Mouse (Mus musculus): ENCODE measurements around the gene Gm45837. TPM values are rescaled to one million over a fixed set of nuclear protein-coding genes. Genes with fewer than 3 reads are reported as not detected.

Gm45837 gene
- polyA plus RNA-seq, 2 experiments = not detected

DNA sequence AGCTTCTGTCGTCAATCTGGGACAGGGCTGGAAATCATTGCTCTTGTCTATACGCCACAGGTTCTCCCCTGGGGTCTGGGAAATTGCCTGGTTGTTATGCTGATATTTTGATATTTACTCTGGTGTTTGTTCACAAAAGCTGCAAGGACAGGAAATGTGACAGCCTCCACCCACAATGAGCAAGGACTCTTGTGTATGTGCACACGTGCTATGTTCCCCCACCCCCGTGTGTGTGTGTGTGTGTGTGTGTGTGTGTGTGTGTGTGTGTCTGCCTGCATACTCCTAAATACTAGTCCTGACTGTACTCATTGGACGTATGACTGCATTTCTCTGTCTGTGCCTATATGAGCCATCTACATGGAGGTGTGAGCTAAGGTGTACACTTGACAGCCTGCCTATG, 67.4 kb downstream of the Gm45837 start:
- no peak overlapping the region for H3K27ac ChIP-seq
- no peaks in the 10 kb centered on the region for H3K36me3 ChIP-seq (replicated peaks; ENCODE audit: control insufficient read depth, insufficient read depth, low read depth)
- DNase-seq (ENCODE audit: low read depth in 3 of 3, low spot score in 3 of 3) (no peak), ATAC-seq (ENCODE audit: insufficient read depth) (no peak)
- no peak overlapping the region for H3K4me2 ChIP-seq (ENCODE audit: low read depth)
- no peak overlapping the region for H3K9ac ChIP-seq (replicated peaks)
- no peaks in the 10 kb centered on the region for H3K4me1 ChIP-seq (replicated peaks; ENCODE audit: control insufficient read depth in 2 of 2, insufficient read depth in 2 of 2, low read length in 1 of 2)
- 44% methylated on average over 5 of the region's 5 CpGs for WGBS (ENCODE audit: insufficient replicate concordance)
- H3K27me3 ChIP-seq (ENCODE audit: control insufficient read depth, insufficient read depth, low read length) = no peaks in the 10 kb centered on the region
- no peaks in the 10 kb centered on the region for H3K9me3 ChIP-seq (ENCODE audit: control insufficient read depth, low read length)
- H3K4me3 ChIP-seq (ENCODE audit: insufficient read depth in 1 of 2, low read depth in 2 of 2, low read length in 2 of 2) = no peak overlapping the region
- TF ChIP-seq CTCF (IDR thresholded peaks at IDR 0.05; ENCODE audit: low read depth) (no peak), EP300 (IDR thresholded peaks at IDR 0.05; ENCODE audit: low read depth) (no peak)

DNA sequence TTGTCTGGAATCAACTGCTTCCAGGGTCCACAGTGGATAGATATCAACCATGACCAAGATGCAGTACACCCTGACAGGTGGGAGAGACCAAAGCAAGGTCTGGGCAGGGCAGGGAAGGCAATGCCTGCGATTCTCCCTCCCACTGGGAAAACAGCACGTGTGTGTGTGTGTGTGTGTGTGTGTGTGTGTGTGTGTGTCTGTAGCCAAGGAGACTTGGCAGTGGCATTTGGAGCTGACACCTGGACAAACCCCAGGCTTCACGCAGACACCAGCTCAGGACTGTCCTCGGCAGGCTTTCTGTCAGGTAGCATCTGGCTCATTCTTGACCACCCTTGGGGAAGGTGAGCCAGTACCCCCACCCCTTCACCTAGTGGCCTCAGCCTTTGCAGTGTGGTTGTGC, 69.2 kb downstream of the Gm45837 start:
- Histone ChIP-seq H3K4me2 (ENCODE audit: low read depth) (no peak overlapping the region), H3K27ac (no peak overlapping the region), H3K9ac (replicated peaks) (no peak overlapping the region), H3K27me3 (ENCODE audit: control insufficient read depth, insufficient read depth, low read length) (no peaks in the 10 kb centered on the region), H3K9me3 (ENCODE audit: control insufficient read depth, low read length) (no peaks in the 10 kb centered on the region), H3K36me3 (replicated peaks; ENCODE audit: control insufficient read depth, insufficient read depth, low read depth) (no peaks in the 10 kb centered on the region), H3K4me1 (replicated peaks; ENCODE audit: control insufficient read depth in 2 of 2, insufficient read depth in 2 of 2, low read length in 1 of 2) (no peaks in the 10 kb centered on the region), H3K4me3 (ENCODE audit: insufficient read depth in 1 of 2, low read depth in 2 of 2, low read length in 2 of 2) (no peak overlapping the region)
- DNase-seq (ENCODE audit: low read depth in 3 of 3, low spot score in 3 of 3) (no peak), ATAC-seq (ENCODE audit: insufficient read depth) (no peak)
- 44% methylated on average over 4 of the region's 4 CpGs for WGBS (ENCODE audit: insufficient replicate concordance)
- TF ChIP-seq CTCF (IDR thresholded peaks at IDR 0.05; ENCODE audit: low read depth) = no peak
- TF ChIP-seq EP300 (IDR thresholded peaks at IDR 0.05; ENCODE audit: low read depth) = no peak

DNA sequence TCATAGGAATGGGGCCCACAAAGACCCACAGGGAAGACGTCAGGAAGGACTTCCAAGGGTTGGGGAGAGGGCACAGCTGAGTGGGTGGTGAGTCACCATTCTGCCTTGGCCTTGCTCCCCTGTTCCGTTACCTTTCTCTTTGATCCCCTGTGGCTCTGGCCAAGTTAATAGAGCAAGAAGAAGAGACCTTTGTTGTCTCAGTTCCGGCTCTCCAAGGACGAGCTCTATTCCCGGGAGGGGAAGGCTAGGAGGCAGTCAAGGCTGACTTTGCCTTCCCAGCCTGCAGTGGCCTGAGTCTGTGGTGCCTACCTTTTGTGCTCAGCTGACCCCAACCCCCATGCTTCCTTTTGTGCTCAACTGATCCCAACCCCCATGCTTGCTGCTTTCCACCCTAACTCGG, 70.0 kb downstream of the Gm45837 start:
- 57% methylated on average over 6 of the region's 6 CpGs for WGBS (ENCODE audit: insufficient replicate concordance)
- DNase-seq (ENCODE audit: low read depth in 3 of 3, low spot score in 3 of 3) = no peak

GRCm38 (mm10) chr7:101481872-101482498, 71.3 kb downstream of the Gm45837 start:
- Histone ChIP-seq H3K27me3 (ENCODE audit: control insufficient read depth, insufficient read depth, low read length) (no peaks in the 10 kb centered on the region), H3K9ac (replicated peaks) (no peak overlapping the region), H3K4me1 (replicated peaks; ENCODE audit: control insufficient read depth in 2 of 2, insufficient read depth in 2 of 2, low read length in 1 of 2) (no peaks in the 10 kb centered on the region), H3K4me2 (ENCODE audit: low read depth) (no peak overlapping the region), H3K4me3 (ENCODE audit: insufficient read depth in 1 of 2, low read depth in 2 of 2, low read length in 2 of 2) (no peak overlapping the region), H3K36me3 (replicated peaks; ENCODE audit: control insufficient read depth, insufficient read depth, low read depth) (no peaks in the 10 kb centered on the region), H3K9me3 (ENCODE audit: control insufficient read depth, low read length) (no peaks in the 10 kb centered on the region), H3K27ac (no peak overlapping the region)
- 46% methylated on average over 8 of the region's 8 CpGs for WGBS (ENCODE audit: insufficient replicate concordance)
- TF ChIP-seq EP300 (IDR thresholded peaks at IDR 0.05; ENCODE audit: low read depth) = no peak
- TF ChIP-seq CTCF (IDR thresholded peaks at IDR 0.05; ENCODE audit: low read depth) = no peak
- ATAC-seq (ENCODE audit: insufficient read depth) = no peak
- DNase-seq (ENCODE audit: low read depth in 3 of 3, low spot score in 3 of 3) = no peak

More for the DNA sequence above, 70.0 kb downstream of the Gm45837 start:
- Histone ChIP-seq H3K4me3 (ENCODE audit: insufficient read depth in 1 of 2, low read depth in 2 of 2, low read length in 2 of 2) (no peak overlapping the region), H3K36me3 (replicated peaks; ENCODE audit: control insufficient read depth, insufficient read depth, low read depth) (no peaks in the 10 kb centered on the region), H3K27me3 (ENCODE audit: control insufficient read depth, insufficient read depth, low read length) (no peaks in the 10 kb centered on the region), H3K4me2 (ENCODE audit: low read depth) (no peak overlapping the region), H3K4me1 (replicated peaks; ENCODE audit: control insufficient read depth in 2 of 2, insufficient read depth in 2 of 2, low read length in 1 of 2) (no peaks in the 10 kb centered on the region), H3K9ac (replicated peaks) (no peak overlapping the region), H3K9me3 (ENCODE audit: control insufficient read depth, low read length) (no peaks in the 10 kb centered on the region), H3K27ac (no peak overlapping the region)
- no peak for ATAC-seq (ENCODE audit: insufficient read depth)
- TF ChIP-seq EP300 (IDR thresholded peaks at IDR 0.05; ENCODE audit: low read depth) (no peak), CTCF (IDR thresholded peaks at IDR 0.05; ENCODE audit: low read depth) (no peak)

DNA sequence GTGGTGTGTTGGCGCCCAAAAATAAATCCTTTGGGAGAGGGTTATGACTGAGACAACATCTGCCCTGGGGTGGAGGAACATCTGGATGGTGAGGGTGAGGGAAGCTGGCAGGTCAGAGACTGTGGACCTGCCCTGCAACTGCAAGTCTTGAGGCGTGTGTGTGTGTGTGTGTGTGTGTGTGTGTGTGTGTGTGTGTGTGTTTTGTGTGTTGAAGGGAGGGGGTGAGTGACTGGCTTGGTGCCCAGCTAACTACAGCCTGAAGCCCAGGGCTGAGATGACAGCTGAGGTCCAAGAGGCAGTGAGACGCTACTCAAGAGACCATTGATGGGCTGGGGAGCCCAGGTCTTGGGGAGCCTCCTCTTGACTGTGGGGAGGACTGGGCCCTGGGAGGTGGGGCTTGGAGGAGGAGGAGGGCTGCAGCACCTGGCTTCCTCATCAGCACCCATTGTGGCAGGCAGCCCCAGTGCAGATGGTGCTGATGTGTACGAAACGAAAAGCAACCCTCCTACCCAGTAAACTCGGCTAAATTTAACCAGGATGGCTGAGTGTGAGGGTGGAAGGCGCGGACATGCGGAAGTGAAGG, 71.9 kb downstream of the Gm45837 start:
- no peak for TF ChIP-seq CTCF (IDR thresholded peaks at IDR 0.05; ENCODE audit: low read depth)
- no peak for TF ChIP-seq EP300 (IDR thresholded peaks at IDR 0.05; ENCODE audit: low read depth)
- Histone ChIP-seq H3K4me2 (ENCODE audit: low read depth) (no peak overlapping the region), H3K27me3 (ENCODE audit: control insufficient read depth, insufficient read depth, low read length) (no peaks in the 10 kb centered on the region), H3K9ac (replicated peaks) (no peak overlapping the region), H3K4me3 (ENCODE audit: insufficient read depth in 1 of 2, low read depth in 2 of 2, low read length in 2 of 2) (no peak overlapping the region), H3K9me3 (ENCODE audit: control insufficient read depth, low read length) (no peaks in the 10 kb centered on the region), H3K36me3 (replicated peaks; ENCODE audit: control insufficient read depth, insufficient read depth, low read depth) (no peaks in the 10 kb centered on the region), H3K4me1 (replicated peaks; ENCODE audit: control insufficient read depth in 2 of 2, insufficient read depth in 2 of 2, low read length in 1 of 2) (no peaks in the 10 kb centered on the region), H3K27ac (no peak overlapping the region)
- WGBS (ENCODE audit: insufficient replicate concordance) = 50% methylated on average over 9 of the region's 9 CpGs
- DNase-seq (ENCODE audit: low read depth in 3 of 3, low spot score in 3 of 3) (no peak), ATAC-seq (ENCODE audit: insufficient read depth) (no peak)

Data from liver, embryonic 14.5 days (tissue).